Mouse (Mus musculus) MEL (cell line): ENCODE results near the gene Ell. TPM values are rescaled to one million over a fixed set of nuclear protein-coding genes. Genes with fewer than 3 reads are reported as not detected.

Experiments used
- DNase-seq: peaks from one replicate; pipeline ENCODE4 v3.0.0; 2011; ENCODE audit warnings: low read depth, low spot score
- H3K27ac ChIP-seq: 2 replicates; pipeline ENCODE4 v1.5.1; 2012; ENCODE audit warnings: low read depth, mild to moderate bottlenecking, control low read depth, low read length, moderate library complexity; ENCODE audit not compliant: control insufficient read depth
- H3K27me3 ChIP-seq, 2 experiments: fragments of 150-350 bp in 1 of 2; sonication (generic) in 1 of 2; 2 replicates each; pipeline ENCODE4 v1.6.1; 2012; ENCODE audit warnings: low read length in 2 of 2, mild to moderate bottlenecking in 2 of 2, improper control_type of control experiment in 1 of 2, moderate library complexity in 1 of 2; ENCODE audit not compliant: insufficient read depth in 2 of 2, control insufficient read depth in 1 of 2
- H3K36me3 ChIP-seq, 2 experiments: 2 replicates each; pipeline ENCODE4 v1.6.1; 2012 to 2014; ENCODE audit warnings: low read length in 2 of 2, improper control_type of control experiment in 1 of 2, inconsistent platforms in 1 of 2, mild to moderate bottlenecking in 1 of 2; ENCODE audit not compliant: insufficient read depth in 2 of 2, control insufficient read depth in 1 of 2
- H3K4me1 ChIP-seq, 2 experiments: fragments of 150-350 bp in 1 of 2; sonication (generic) in 1 of 2; 2 replicates each; pipeline ENCODE4 v1.6.1; 2012; ENCODE audit warnings: low read length in 2 of 2, improper control_type of control experiment in 1 of 2, mild to moderate bottlenecking in 1 of 2; ENCODE audit not compliant: insufficient read depth in 2 of 2, control insufficient read depth in 1 of 2
- H3K4me3 ChIP-seq, 2 experiments: fragments of 150-350 bp in 1 of 2; sonication (generic) in 1 of 2; 2 replicates each; pipeline ENCODE4 v1.5.1; 2012; ENCODE audit warnings: low read depth in 2 of 2, low read length in 2 of 2, mild to moderate bottlenecking in 2 of 2, moderate library complexity in 2 of 2, control low read depth in 1 of 2, improper control_type of control experiment in 1 of 2; ENCODE audit not compliant: control insufficient read depth in 1 of 2, insufficient read depth in 1 of 2
- H3K79me2 ChIP-seq: 2 replicates; pipeline ENCODE4 v1.6.1; 2012; ENCODE audit warnings: mild to moderate bottlenecking, low read length, moderate library complexity; ENCODE audit not compliant: control insufficient read depth, poor library complexity, insufficient read depth
- H3K9ac ChIP-seq: 2 replicates; pipeline ENCODE4 v1.6.1; 2012; ENCODE audit warnings: low read depth, mild to moderate bottlenecking, control low read depth, low read length, moderate library complexity; ENCODE audit not compliant: control insufficient read depth, poor library complexity, severe bottlenecking
- H3K9me3 ChIP-seq: fragments of 150-350 bp; sonication (generic); replicated peaks from 2 replicates; pipeline ENCODE4 v1.6.1; 2012; ENCODE audit warnings: mild to moderate bottlenecking, low read length, improper control_type of control experiment, moderate library complexity; ENCODE audit not compliant: insufficient read depth
- BHLHE40 ChIP-seq: IDR thresholded peaks from 2 replicates; pipeline ENCODE4 v1.6.1; 2012; ENCODE audit warnings: low read depth, mild to moderate bottlenecking, inconsistent platforms, low read length, improper control_type of control experiment, borderline replicate concordance
- E2F4 ChIP-seq: IDR thresholded peaks from 2 replicates; pipeline ENCODE4 v1.6.1; 2011; ENCODE audit warnings: low read depth, low read length, improper control_type of control experiment, borderline replicate concordance
- JUND ChIP-seq: IDR thresholded peaks from 2 replicates; pipeline ENCODE4 v1.6.1; 2011; ENCODE audit warnings: low read depth, mild to moderate bottlenecking, improper control_type of control experiment, low read length
- KAT2A ChIP-seq: conservative IDR thresholded peaks from 2 replicates; pipeline ENCODE4 v1.6.1; 2012; ENCODE audit warnings: low read depth, low read length, improper control_type of control experiment, inconsistent platforms
- MAZ ChIP-seq: IDR thresholded peaks from 2 replicates; pipeline ENCODE4 v1.6.1; 2012; ENCODE audit warnings: low read depth, mild to moderate bottlenecking, inconsistent platforms, low read length, improper control_type of control experiment
- MYB ChIP-seq: IDR thresholded peaks from 2 replicates; pipeline ENCODE4 v1.6.1; 2011; ENCODE audit warnings: mild to moderate bottlenecking, low read depth, low read length, improper control_type of control experiment
- MYC ChIP-seq: IDR thresholded peaks from 2 replicates; pipeline ENCODE4 v1.6.1; 2011; ENCODE audit warnings: low read depth, mild to moderate bottlenecking, low read length, improper control_type of control experiment, moderate library complexity
- NELFE ChIP-seq: IDR thresholded peaks from 2 replicates; pipeline ENCODE4 v1.6.1; 2011; ENCODE audit warnings: low read depth, low read length, improper control_type of control experiment
- NRF1 ChIP-seq: IDR thresholded peaks from 2 replicates; pipeline ENCODE4 v1.6.1; 2014; ENCODE audit warnings: low read depth, mild to moderate bottlenecking, inconsistent platforms, low read length, improper control_type of control experiment, moderate library complexity; ENCODE audit not compliant: poor library complexity, insufficient read depth, severe bottlenecking
- POLR2AphosphoS2 ChIP-seq: IDR thresholded peaks from 2 replicates; pipeline ENCODE4 v1.6.1; 2011; ENCODE audit warnings: low read length, improper control_type of control experiment
- POLR2AphosphoS5 ChIP-seq: IDR thresholded peaks from 2 replicates; pipeline ENCODE4 v1.6.1; 2012; ENCODE audit warnings: low read depth, borderline replicate concordance, mild to moderate bottlenecking, inconsistent platforms, low read length, moderate library complexity, mixed read lengths
- SMC3 ChIP-seq: IDR thresholded peaks from 2 replicates; pipeline ENCODE4 v1.6.1; 2011; ENCODE audit warnings: low read depth, low read length, improper control_type of control experiment
- TAL1 ChIP-seq: IDR thresholded peaks from 2 replicates; pipeline ENCODE4 v1.6.1; 2012; ENCODE audit warnings: mild to moderate bottlenecking, inconsistent platforms, low read length, moderate library complexity, mixed read lengths
- TCF12 ChIP-seq: IDR thresholded peaks from 2 replicates; pipeline ENCODE4 v1.6.1; 2014; ENCODE audit warnings: low read depth, mild to moderate bottlenecking, inconsistent platforms, low read length, improper control_type of control experiment, moderate library complexity
- USF1 ChIP-seq: IDR thresholded peaks from 2 replicates; pipeline ENCODE4 v1.6.1; 2014; ENCODE audit warnings: low read depth, mild to moderate bottlenecking, inconsistent platforms, low read length, improper control_type of control experiment, moderate library complexity
- USF2 ChIP-seq, 2 experiments: IDR thresholded peaks; 2 replicates each; pipeline ENCODE4 v1.6.1; 2011 to 2012; ENCODE audit warnings: improper control_type of control experiment in 2 of 2, low read length in 2 of 2, borderline replicate concordance in 1 of 2, inconsistent platforms in 1 of 2, low read depth in 1 of 2, mild to moderate bottlenecking in 1 of 2; ENCODE audit not compliant: insufficient read depth in 1 of 2
- ZC3H11A ChIP-seq: IDR thresholded peaks from 2 replicates; pipeline ENCODE4 v1.6.1; 2012; ENCODE audit warnings: low read depth, mild to moderate bottlenecking, inconsistent platforms, low read length, improper control_type of control experiment
- polyA plus RNA-seq, 2 experiments: library from polyadenylated mRNA; stranded (reverse) in 1 of 2; unstranded in 1 of 2; fragments of >175 nt in 1 of 2; fragments of >200 nt in 1 of 2; gene quantifications; 2 replicates each; pipeline versions ENCODE4 v1.2.1 to v1.2.4; 2012; ENCODE audit warnings: low replicate concordance in 2 of 2, low read depth in 1 of 2; ENCODE audit not compliant: insufficient read length in 2 of 2, insufficient read depth in 1 of 2, missing spikeins in 1 of 2
- total RNA-seq: library from RNA; depleted of rRNA; stranded (reverse); fragments of 300-350 nt; gene quantifications from 2 replicates; pipeline ENCODE4 v1.2.3, GENCODE M21; 2012

Gene Ell
- total and polyA plus RNA-seq, 3 experiments, result 12.4 to 25.9 TPM; not detected in 1

- no peak overlapping the region for H3K4me3 ChIP-seq
- no peaks in the 10 kb centered on the region for H3K9me3 ChIP-seq
- no peak for DNase-seq
- H3K79me2 ChIP-seq, result peaks cover 7% of the 10 kb centered on the region
- H3K4me1 ChIP-seq, result peaks cover 3 to 11% of the 10 kb centered on the region in 2 experiments; a peak in 3 of 4 replicates
- H3K9ac ChIP-seq, result no peak overlapping the region
- H3K36me3 ChIP-seq, result no peaks in the 10 kb centered on the region; a peak in 1 of 4 replicates
- TF ChIP-seq POLR2AphosphoS2 (no peak), JUND (no peak), TCF12 (no peak), KAT2A (no peak), NRF1 (no peak)
- no peak overlapping the region for H3K27ac ChIP-seq
- no peaks in the 10 kb centered on the region for H3K27me3 ChIP-seq
Observed at GRCm38 (mm10) chr8:70597417-70598272, 58.4 kb downstream of the Ell start.

GRCm38 (mm10) chr8:70598283-70598682 is 59.0 kb downstream of the Ell start:
- no peak overlapping the region for H3K4me3 ChIP-seq
- no peak overlapping the region for H3K9ac ChIP-seq
- no peaks in the 10 kb centered on the region for H3K27me3 ChIP-seq
- peaks cover 7% of the 10 kb centered on the region for H3K79me2 ChIP-seq
- no peak overlapping the region for H3K27ac ChIP-seq
- no peak for TF ChIP-seq POLR2AphosphoS2
- TF ChIP-seq NRF1, result no peak
- TF ChIP-seq SMC3, result no peak
- no peak for TF ChIP-seq USF1
- TF ChIP-seq NELFE, result no peak
- TF ChIP-seq BHLHE40, result no peak
- DNase-seq, result no peak
- H3K4me1 ChIP-seq, result peaks cover 2 to 8% of the 10 kb centered on the region in 2 experiments; a peak in 3 of 4 replicates
- H3K36me3 ChIP-seq, result no peaks in the 10 kb centered on the region; a peak in 1 of 4 replicates
- no peaks in the 10 kb centered on the region for H3K9me3 ChIP-seq

GRCm38 (mm10) chr8:70598722-70599121 is 59.5 kb downstream of the Ell start:
- Histone ChIP-seq H3K9ac (no peak overlapping the region), H3K79me2 (peaks cover 7% of the 10 kb centered on the region), H3K36me3 (no peaks in the 10 kb centered on the region; a peak in 1 of 4 replicates), H3K27ac (no peak overlapping the region), H3K9me3 (no peaks in the 10 kb centered on the region), H3K4me1 (peaks cover 0 to 4% of the 10 kb centered on the region in 2 experiments; a peak in 2 of 4 replicates), H3K27me3 (no peaks in the 10 kb centered on the region), H3K4me3 (no peak overlapping the region)
- TF ChIP-seq USF2 (IDR thresholded peaks at IDR 0.05; ENCODE audit: borderline replicate concordance in 1 of 2, insufficient read depth in 1 of 2, low read depth in 1 of 2, low read length in 2 of 2), result no peak
- no peak for TF ChIP-seq POLR2AphosphoS2
- no peak for TF ChIP-seq TAL1
- no peak for TF ChIP-seq USF1
- TF ChIP-seq BHLHE40, result no peak
- TF ChIP-seq NRF1, result no peak
- no peak for TF ChIP-seq MAZ
- no peak for TF ChIP-seq POLR2AphosphoS5
- TF ChIP-seq E2F4, result no peak
- TF ChIP-seq ZC3H11A, result no peak
- TF ChIP-seq MYB, result no peak
- TF ChIP-seq SMC3, result no peak
- TF ChIP-seq MYC, result no peak
- DNase-seq, result no peak
